Mouse (Mus musculus) A20 (cell line): ENCODE results near the gene Kdm5c.
A peak's percentile ranks its signal among the peaks of the same experiment; 100 is the strongest.
"Not testable (repeated sequence)": the region's sequence is repeated elsewhere in the genome, so short reads cannot be mapped to it uniquely, and the experiment has no call there.

ENCODE experiments used
- DNase-seq: peaks from one replicate; pipeline ENCODE4 v3.0.0-alpha.2; 2011; ENCODE audit warnings: low read depth, low spot score

The Kdm5c gene

GRCm38 (mm10) chrX:152232781-152233763 is at the start of gene Kdm5c:
Gene Kdm5c, plus strand, starts transcription at chrX:152233020.
- peak; percentile 96 for DNase-seq

DNA sequence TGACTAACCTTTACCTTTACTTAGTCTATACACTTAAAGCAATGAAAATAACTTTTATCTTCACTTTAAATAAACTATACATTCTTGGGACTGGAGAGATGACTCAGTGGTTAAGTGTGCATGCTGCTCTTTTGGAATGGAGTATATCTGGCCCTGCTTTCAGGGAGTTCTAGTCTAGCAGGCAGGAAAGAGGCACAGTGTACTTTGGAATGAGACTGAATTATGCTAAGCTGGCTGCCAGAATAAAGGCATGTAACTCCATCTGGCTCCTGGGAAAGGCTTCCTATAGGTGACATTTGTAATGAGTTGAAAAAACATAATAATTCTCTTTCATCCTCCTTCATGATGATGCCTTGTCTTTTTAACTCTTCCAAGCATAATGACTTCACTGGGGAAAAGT is 45.7 kb upstream of the Kdm5c start:
- no peak for DNase-seq

DNA sequence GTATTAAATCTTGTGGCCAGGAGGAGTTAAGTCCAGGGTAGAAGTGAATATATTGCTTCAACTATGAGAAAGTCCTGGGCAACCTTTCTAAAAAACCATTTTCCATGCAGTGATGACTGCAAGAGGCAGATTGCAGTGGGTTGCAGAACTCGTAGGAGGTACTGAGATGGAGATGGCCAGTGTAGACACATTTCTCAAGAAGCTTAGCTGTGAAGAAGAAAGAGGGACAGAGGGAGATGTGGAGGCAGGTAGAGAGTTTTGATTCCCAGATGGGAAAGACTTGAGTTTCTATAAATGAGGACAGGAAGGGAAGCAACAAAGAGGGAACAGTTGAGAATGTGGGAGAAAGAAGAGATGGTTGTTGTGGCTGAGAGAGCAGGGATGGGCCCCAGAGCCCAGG is 41.6 kb upstream of the Kdm5c start:
- no peak for DNase-seq

GRCm38 (mm10) chrX:152197814-152198648 is 34.8 kb upstream of the Kdm5c start:
- no peak for DNase-seq

GRCm38 (mm10) chrX:152201737-152202421 is 30.9 kb upstream of the Kdm5c start:
- no peak for DNase-seq

DNA sequence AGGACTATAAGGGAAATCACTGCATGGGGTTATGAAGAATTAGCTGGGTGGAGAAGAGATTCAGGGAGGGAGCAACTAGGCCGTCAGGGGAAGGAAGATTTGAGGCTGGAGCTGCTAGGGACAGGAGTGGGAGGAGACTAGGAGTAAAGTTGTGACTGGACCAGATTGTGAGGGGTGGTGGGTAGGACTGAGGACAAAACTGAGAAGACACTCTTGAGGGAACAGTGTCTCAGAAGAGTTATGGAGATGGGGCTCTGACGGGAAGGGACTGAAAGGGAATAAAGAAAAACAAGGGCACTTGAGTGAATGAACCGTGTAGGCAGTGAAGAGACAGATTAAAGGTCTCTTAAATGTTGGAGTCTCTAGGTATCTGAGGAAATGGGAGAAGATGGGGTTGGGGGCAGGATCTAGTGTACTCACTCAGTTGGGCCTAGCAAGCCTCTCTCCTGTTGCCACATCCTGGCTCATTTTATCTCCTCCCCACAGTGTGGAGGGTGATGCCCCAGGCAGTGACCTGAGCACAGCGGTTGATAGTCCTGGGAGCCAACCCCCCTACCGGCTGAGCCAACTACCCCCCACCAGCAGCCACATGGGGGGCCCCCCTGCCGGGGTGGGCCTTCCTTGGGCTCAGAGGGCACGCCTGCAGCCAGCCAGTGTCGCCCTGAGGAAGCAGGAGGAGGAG is 30.3 kb upstream of the Kdm5c start:
- DNase-seq: no peak

GRCm38 (mm10) chrX:152203247-152203646 is 29.6 kb upstream of the Kdm5c start:
- DNase-seq: no peak

DNA sequence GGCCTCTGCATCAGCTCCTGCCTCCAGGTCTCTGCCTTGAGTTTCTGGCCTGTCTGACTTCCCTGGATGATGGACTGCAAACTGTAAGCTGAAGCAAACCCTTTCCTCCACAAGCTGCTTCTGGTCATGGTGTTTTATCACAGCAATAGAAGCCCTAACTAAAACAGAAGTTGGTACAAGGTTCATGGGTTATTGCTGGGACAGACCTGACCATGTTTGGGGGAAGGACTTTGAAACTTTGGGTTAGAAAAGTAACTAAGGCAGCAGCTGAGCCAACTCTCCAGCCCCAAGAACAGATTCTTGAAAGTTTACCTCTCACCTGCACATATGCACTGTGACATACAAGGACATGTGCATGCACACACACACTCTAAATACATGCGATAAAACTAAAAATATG is 27.3 kb upstream of the Kdm5c start:
- no peak for DNase-seq

- DNase-seq: peak; percentile 65
Measured at GRCm38 (mm10) chrX:152214703-152215102, 18.1 kb upstream of the Kdm5c start.

- no peak for DNase-seq
Measured at GRCm38 (mm10) chrX:152218529-152218928, 14.3 kb upstream of the Kdm5c start.

GRCm38 (mm10) chrX:152221721-152222120 is 11.1 kb upstream of the Kdm5c start:
- no peak for DNase-seq

DNA sequence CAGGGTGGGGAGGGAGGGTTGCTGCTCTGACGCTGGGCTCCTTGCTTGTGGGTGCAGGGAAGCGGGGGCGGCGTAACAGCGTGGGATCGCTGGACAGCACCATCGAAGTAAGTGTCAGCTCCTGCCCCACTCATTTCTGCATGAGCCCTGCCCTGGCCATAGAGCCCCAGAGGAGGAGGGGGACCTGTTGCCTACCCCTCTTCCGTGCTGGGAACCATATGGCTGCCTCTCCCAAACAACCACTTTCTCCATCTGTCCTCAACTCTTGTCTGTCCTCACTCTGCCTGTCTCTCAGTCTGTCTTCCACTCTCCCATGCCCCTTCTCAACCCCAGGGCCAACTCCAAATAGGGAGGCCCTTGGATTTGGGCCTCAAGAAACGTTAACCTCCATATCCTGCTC is 10.6 kb upstream of the Kdm5c start:
- DNase-seq: no peak

GRCm38 (mm10) chrX:152223313-152223712 is 9.5 kb upstream of the Kdm5c start:
- no peak for DNase-seq

- DNase-seq: no peak
Measured at GRCm38 (mm10) chrX:152224280-152224679, 8.5 kb upstream of the Kdm5c start.

DNA sequence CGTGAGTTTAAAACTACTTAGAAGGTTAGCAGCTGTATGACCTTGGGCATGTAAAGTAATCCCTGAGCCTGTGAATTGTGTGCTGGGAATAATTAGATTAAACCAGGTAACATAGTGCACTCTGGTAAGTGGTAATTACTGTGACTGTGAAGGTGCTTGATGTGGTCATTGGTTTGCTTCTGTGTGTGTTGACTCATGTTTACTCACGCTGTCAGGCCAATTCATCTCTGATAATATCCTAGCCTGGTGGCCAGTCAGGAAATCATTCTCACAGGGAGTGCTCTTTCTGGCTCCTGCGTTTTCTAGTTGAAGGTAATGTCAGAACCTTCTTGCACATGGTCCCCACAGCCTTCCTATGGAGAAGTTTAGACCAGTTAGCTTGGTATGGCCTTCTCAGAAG is 1.3 kb downstream of the Kdm5c start:
- no peak for DNase-seq

GRCm38 (mm10) chrX:152235758-152236157 is 2.9 kb downstream of the Kdm5c start:
- no peak for DNase-seq

DNA sequence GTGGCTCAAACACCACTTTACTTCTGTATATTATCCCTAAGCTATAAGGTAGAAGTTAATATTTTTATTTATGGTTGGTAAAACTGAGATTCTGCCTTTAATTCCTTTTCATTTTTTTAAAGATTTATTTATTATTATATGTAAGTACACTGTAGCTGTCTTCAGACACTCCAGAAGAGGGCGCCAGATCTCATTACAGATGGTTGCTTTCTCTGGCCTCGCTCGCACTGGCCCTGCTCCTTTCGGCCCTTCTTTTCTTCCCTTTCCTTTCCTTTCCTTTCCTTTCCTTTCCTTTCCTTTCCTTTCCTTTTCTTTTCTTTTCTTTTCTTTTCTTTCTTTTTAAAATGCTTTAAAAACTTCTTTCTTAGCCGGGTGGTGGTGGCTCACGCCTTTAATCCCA is 10.3 kb downstream of the Kdm5c start:
- DNase-seq: not testable (repeated sequence)

GRCm38 (mm10) chrX:152244492-152245189 is 11.8 kb downstream of the Kdm5c start:
- no peak for DNase-seq

DNA sequence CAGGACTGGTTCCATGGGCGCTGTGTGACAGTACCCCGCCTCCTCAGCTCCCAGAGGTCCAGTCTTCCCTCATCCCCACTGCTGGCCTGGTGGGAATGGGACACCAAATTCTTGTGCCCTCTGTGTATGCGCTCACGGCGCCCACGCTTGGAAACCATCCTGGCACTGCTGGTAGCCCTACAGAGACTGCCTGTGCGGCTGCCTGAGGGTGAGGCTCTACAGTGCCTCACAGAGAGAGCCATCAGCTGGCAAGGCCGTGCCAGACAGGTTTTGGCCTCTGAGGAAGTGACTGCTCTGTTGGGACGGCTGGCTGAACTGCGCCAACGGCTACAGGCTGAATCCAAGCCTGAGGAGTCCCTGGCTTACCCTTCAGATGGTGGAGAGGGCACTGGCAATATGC is 38.4 kb downstream of the Kdm5c start:
- no peak for DNase-seq

DNA sequence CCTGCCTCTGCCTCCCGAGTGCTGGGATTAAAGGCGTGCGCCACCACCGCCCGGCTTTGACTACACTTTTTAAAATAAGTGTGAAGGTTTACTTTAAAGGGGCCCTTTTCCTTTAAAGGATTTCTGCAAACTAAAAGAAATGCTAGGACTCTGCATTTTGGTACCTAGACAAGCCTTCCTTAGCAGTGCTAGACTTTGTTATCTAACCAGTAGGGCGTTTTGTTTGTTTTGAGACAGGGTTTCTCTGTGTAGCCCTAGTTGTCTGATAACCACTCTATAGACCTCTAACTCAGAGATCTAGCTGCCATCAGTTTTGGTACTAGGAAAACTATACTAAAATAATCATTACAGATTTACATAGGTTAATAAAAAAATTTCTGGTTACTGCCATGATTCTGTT is 46.6 kb downstream of the Kdm5c start:
- no peak for DNase-seq

GRCm38 (mm10) chrX:152284746-152285145 is 51.9 kb downstream of the Kdm5c start:
- DNase-seq: no peak
